Mouse (Mus musculus) C2C12 (cell line): ENCODE measurements at regions not wholly inside any gene's neighbourhood (a gene's known extent, or its start where the extent isn't known, plus 50 kb on each side); places are given as distances from the start of the nearest gene placed in this dataset.

Experiments
- CEBPB ChIP-seq: IDR thresholded peaks from one replicate; pipeline ENCODE4 v1.6.1; 2011; ENCODE audit warnings: low read depth, mild to moderate bottlenecking, control low read depth, moderate library complexity
- CTCF ChIP-seq: IDR thresholded peaks from one replicate; pipeline ENCODE4 v1.5.1; 2011; ENCODE audit not compliant: control insufficient read depth, insufficient read depth, insufficient read length
- MAX ChIP-seq: IDR thresholded peaks from one replicate; pipeline ENCODE4 v1.6.1; 2011; ENCODE audit warnings: mild to moderate bottlenecking, control low read depth
- MYOD1 ChIP-seq: IDR thresholded peaks from one replicate; pipeline ENCODE4 v1.6.1; 2011; ENCODE audit warnings: low read depth; ENCODE audit not compliant: control insufficient read depth, insufficient read length

DNA sequence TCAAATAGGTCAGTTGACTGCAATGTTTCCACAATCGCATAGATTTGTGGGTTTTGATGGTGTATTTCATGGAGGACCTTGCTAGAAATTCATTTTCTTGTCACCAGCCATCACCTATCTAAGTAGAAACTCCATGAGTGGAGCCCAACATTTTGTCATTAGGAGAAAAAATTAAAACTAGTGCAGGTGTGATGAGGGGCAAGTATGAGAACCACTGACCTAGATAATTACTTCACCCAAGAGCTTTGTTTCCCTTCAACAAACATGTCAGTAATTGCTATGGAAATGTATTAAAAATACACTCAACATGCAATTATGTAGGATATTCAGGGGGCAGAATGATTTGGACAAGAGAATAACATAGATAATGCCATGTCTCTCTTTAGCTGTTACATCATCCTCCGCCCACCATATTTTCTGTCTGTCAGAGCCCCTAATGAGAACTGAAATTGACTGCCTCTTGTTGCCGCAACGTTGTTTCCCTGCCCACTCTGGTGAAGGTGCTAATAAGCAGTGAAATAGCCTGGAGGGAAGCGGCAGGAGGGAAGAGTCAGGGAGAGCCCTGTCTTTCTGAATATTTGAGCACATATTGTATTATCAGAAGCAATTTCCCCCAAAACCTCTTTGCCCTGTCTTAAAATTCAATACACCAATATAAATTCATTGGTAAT, 589.7 kb downstream of the Brinp3 start:
- TF ChIP-seq CTCF (no peak), MAX (no peak), MYOD1 (no peak), CEBPB (no peak)
